Mouse (Mus musculus) limb, embryonic 14.5 days (tissue): Measurements from ENCODE around the gene Ankrd52. TPM values are rescaled to one million over a fixed set of nuclear protein-coding genes. Genes with fewer than 3 reads are reported as not detected.

Experiments used
- ATAC-seq: fragments of 200-750 bp; cut with Nextera tagmentation; 2 replicates; pipeline ENCODE4 v1.8.0; 2017; ENCODE audit warnings: low read depth, moderate number of reproducible peaks, moderate TSS enrichment; ENCODE audit not compliant: low FRiP score
- DNase-seq: peaks from one replicate; pipeline ENCODE4 v3.0.0-alpha.2; 2015; ENCODE audit warnings: low spot score
- H3K27ac ChIP-seq: fragments of 300-500 bp; sonication (generic); replicated peaks from 2 replicates; pipeline ENCODE4 v1.5.1; 2014; ENCODE audit warnings: low read depth, mild to moderate bottlenecking, low read length, moderate library complexity, mixed read lengths
- H3K27me3 ChIP-seq: fragments of 300-500 bp; sonication (generic); 2 replicates; pipeline ENCODE4 v1.6.1; 2014; ENCODE audit warnings: low read length, mixed read lengths; ENCODE audit not compliant: control insufficient read depth, insufficient read depth
- H3K36me3 ChIP-seq: fragments of 300-500 bp; sonication (generic); 2 replicates; pipeline ENCODE4 v1.6.1; 2014; ENCODE audit warnings: mild to moderate bottlenecking, low read length, moderate library complexity, mixed read lengths; ENCODE audit not compliant: control insufficient read depth, insufficient read depth
- H3K4me1 ChIP-seq: fragments of 300-500 bp; sonication (generic); 2 replicates; pipeline ENCODE4 v1.6.1; 2014; ENCODE audit warnings: antibody characterized with exemption, low read length, mixed read lengths; ENCODE audit not compliant: control insufficient read depth, insufficient read depth
- H3K4me2 ChIP-seq: fragments of 300-500 bp; sonication (generic); replicated peaks from 2 replicates; pipeline ENCODE4 v1.6.1; 2014; ENCODE audit warnings: low read depth, mild to moderate bottlenecking, low read length, moderate library complexity; ENCODE audit not compliant: severe bottlenecking
- H3K4me3 ChIP-seq: fragments of 300-500 bp; sonication (generic); replicated peaks from 2 replicates; pipeline ENCODE4 v1.5.1; 2014; ENCODE audit warnings: low read length
- H3K9ac ChIP-seq: fragments of 300-500 bp; sonication (generic); 2 replicates; pipeline ENCODE4 v1.6.1; 2014; ENCODE audit warnings: mild to moderate bottlenecking, low read depth, low read length, moderate library complexity; ENCODE audit not compliant: severe bottlenecking
- H3K9me3 ChIP-seq: fragments of 300-500 bp; sonication (generic); 2 replicates; pipeline ENCODE4 v1.6.1; 2016; ENCODE audit warnings: low read length; ENCODE audit not compliant: control insufficient read depth
- POLR2A ChIP-seq: fragments of 200-500 bp; IDR thresholded peaks from 2 replicates; pipeline ENCODE4 v1.8.0; 2012; ENCODE audit warnings: inconsistent platforms, mild to moderate bottlenecking, moderate library complexity, borderline replicate concordance; ENCODE audit not compliant: insufficient read depth, insufficient read length; ENCODE audit errors: extremely low read depth
- WGBS: fragments of 180-500 bp; shearing (Covaris S2); extraction: QIAGEN DNeasy Blood & Tissue Kit; methylation state at CpG from one replicate; pipeline ENCODE4 v1.1.7; 2014; 5-methylcytosine and 5-hydroxymethylcytosine counted together
- polyA plus RNA-seq, 2 experiments: library from polyadenylated mRNA; depleted of rRNA in 1 of 2; stranded (reverse) in 1 of 2; unstranded in 1 of 2; fragments of >200 nt; fragmentation: Nextera tagmentation in 1 of 2; extraction: Ambion mirVana in 1 of 2; gene quantifications; 2 replicates each; pipeline versions ENCODE4 v1.2.1 to v1.2.3; 2012 to 2014

Gene Ankrd52
- polyA plus RNA-seq, 2 experiments = 11.3 to 50.7 TPM

DNA sequence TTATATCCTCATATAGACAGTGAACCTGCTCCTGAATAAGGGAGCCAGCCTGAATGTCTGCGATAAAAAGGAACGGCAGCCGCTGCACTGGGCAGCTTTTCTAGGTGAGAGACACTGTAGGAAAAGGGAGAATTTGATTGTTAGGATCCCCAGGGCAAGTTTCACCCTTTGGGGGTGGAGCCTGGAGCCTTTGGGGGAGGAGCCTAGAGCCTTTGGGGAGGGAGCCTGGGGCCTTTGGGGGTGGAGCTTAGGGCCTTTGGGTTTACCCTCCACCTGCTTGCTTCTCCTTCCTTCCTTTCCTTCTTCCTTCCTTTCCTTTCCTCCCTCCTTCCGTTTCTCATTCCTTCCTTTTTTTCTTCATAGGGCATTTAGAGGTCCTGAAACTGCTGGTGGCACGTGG is 3.6 kb downstream of the Ankrd52 start:
- no peak overlapping the region for H3K27ac ChIP-seq
- H3K36me3 ChIP-seq = peaks cover 71% of the 10 kb centered on the region
- ATAC-seq = no peak

DNA sequence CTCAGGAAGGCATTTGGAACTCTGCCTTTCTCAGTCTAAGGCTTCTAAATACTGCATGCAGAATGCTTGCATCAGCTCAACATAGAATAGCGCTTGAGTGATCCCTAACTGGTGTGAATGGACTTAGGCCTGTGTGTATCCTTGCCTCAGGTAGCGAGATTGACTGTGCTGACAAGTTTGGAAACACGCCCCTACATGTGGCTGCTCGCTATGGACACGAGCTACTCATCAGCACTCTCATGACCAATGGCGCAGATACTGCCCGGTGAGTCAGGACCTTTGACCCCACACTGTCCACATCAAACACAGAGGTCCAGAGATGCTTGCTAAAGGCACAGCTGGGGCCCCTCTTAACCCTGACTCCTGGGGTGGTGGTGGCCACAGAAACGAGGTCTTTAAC is 5.6 kb downstream of the Ankrd52 start:
- 88% methylated on average over 8 of the region's 8 CpGs for WGBS
- peaks cover 8% of the 10 kb centered on the region; the same call in 1 of the 2 replicates for H3K4me1 ChIP-seq

More for the DNA sequence above, 3.6 kb downstream of the Ankrd52 start:
- H3K4me1 ChIP-seq = peaks cover 14% of the 10 kb centered on the region; the same call in 1 of the 2 replicates
- no peaks in the 10 kb centered on the region for H3K27me3 ChIP-seq
- no peak for DNase-seq
- no peak overlapping the region for H3K4me2 ChIP-seq
- H3K9ac ChIP-seq = no peak overlapping the region
- no peak for TF ChIP-seq POLR2A
- 87% methylated on average over 5 of the region's 5 CpGs for WGBS
- H3K4me3 ChIP-seq = no peak overlapping the region
- H3K9me3 ChIP-seq = no peaks in the 10 kb centered on the region

DNA sequence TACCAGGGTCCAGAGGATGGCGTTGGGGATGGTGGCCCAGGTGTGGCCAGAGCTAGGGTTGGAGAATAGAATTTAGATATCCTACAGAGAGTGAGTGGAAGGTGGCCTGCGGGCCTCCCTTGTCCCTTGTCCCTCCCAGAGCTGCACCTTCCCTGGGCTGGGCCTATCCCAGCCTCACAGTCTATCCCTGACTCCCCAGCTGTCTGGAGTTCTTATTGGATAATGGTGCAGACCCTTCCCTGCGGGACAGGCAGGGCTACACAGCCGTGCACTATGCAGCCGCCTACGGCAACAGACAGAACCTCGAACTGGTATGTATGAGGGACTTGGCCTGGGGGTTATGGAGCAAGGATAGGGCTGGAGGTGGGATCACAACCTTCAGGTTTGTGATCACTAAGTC is 9.0 kb downstream of the Ankrd52 start:
- peaks cover 96% of the 10 kb centered on the region for H3K36me3 ChIP-seq
- H3K4me2 ChIP-seq = no peak overlapping the region
- H3K27me3 ChIP-seq = no peaks in the 10 kb centered on the region
- no peak overlapping the region for H3K27ac ChIP-seq
- H3K9ac ChIP-seq = no peak overlapping the region
- no peaks in the 10 kb centered on the region for H3K4me1 ChIP-seq
- ATAC-seq (no peak), DNase-seq (no peak)
- H3K4me3 ChIP-seq = no peak overlapping the region
- no peak for TF ChIP-seq POLR2A
- 92% methylated on average over 7 of the region's 7 CpGs for WGBS
- no peaks in the 10 kb centered on the region for H3K9me3 ChIP-seq

More for the DNA sequence above, 5.6 kb downstream of the Ankrd52 start:
- no peak for TF ChIP-seq POLR2A
- peaks cover 91% of the 10 kb centered on the region for H3K36me3 ChIP-seq
- no peak overlapping the region for H3K4me2 ChIP-seq
- DNase-seq (no peak), ATAC-seq (no peak)
- no peak overlapping the region for H3K9ac ChIP-seq
- H3K9me3 ChIP-seq = no peaks in the 10 kb centered on the region
- H3K27ac ChIP-seq = no peak overlapping the region
- H3K27me3 ChIP-seq = no peaks in the 10 kb centered on the region
- no peak overlapping the region for H3K4me3 ChIP-seq

DNA sequence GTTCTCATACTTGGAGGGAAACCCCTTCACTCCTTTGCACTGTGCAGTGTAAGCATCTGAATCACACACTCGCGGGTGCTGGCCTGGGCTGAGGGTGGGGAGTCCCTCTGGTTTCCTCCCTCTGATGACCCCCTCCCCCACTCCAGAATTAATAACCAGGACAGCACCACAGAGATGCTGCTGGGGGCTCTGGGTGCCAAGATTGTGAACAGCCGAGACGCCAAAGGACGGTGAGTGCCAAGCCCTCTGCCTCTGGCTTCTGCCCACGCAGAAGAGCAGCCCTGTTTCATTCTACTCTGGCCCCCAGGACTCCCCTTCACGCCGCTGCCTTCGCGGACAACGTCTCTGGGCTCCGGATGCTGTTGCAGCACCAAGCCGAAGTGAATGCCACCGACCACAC is 12.0 kb downstream of the Ankrd52 start:
- H3K27ac ChIP-seq = no peak overlapping the region
- ATAC-seq (no peak), DNase-seq (no peak)
- no peak overlapping the region for H3K9ac ChIP-seq
- H3K4me1 ChIP-seq = no peaks in the 10 kb centered on the region
- peaks cover 98% of the 10 kb centered on the region for H3K36me3 ChIP-seq
- H3K4me3 ChIP-seq = no peak overlapping the region
- H3K4me2 ChIP-seq = no peak overlapping the region
- WGBS = 91% methylated on average over 14 of the region's 14 CpGs
- TF ChIP-seq POLR2A = no peak
- H3K9me3 ChIP-seq = no peaks in the 10 kb centered on the region
- H3K27me3 ChIP-seq = no peaks in the 10 kb centered on the region

DNA sequence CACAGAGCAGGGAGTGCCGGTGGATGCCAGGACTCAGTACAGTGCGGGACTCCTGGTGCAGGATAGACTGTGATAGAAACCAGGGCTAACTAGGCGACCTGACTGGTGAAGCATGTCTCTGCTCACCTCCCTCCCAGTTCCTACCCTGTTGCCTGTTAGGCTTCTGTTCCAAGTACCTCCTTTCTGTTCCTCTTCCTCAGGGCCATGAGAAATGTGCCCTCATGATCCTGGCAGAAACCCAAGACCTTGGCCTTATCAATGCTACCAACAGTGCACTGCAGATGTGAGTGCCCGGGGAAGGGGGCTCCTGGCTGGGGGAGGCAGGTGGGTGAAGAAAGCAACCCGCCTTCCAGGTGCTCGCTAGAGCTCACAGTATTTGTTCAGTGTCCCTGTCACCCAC is 12.7 kb downstream of the Ankrd52 start:
- Histone ChIP-seq H3K9me3 (no peaks in the 10 kb centered on the region), H3K27me3 (no peaks in the 10 kb centered on the region), H3K4me3 (no peak overlapping the region), H3K36me3 (peaks cover 99% of the 10 kb centered on the region), H3K27ac (no peak overlapping the region), H3K4me1 (no peaks in the 10 kb centered on the region), H3K9ac (no peak overlapping the region), H3K4me2 (no peak overlapping the region)
- DNase-seq (no peak), ATAC-seq (no peak)
- WGBS = 81% methylated on average over 6 of the region's 6 CpGs
- TF ChIP-seq POLR2A = no peak

DNA sequence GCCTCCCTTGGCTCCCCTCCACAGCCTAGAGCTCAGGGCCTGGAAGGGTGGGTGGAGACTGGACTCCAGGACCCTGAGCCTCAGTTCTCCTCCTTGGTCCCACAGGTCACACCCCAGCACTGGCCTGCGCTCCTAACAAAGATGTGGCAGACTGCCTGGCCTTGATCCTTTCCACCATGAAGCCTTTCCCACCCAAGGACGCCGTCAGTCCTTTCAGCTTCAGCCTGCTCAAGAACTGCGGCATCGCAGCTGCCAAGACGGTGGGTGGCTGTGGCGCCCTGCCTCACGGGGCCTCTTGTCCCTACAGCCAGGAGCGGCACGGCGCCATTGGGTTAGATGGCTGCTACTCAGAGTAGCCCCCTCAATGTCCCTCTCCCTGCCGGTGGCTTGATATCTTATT is 13.5 kb downstream of the Ankrd52 start:
- ATAC-seq (no peak), DNase-seq (no peak)
- H3K4me3 ChIP-seq = no peak overlapping the region
- H3K36me3 ChIP-seq = peaks cover 97% of the 10 kb centered on the region
- no peak overlapping the region for H3K27ac ChIP-seq
- WGBS = 94% methylated on average over 12 of the region's 12 CpGs
- no peaks in the 10 kb centered on the region for H3K9me3 ChIP-seq
- H3K4me1 ChIP-seq = no peaks in the 10 kb centered on the region
- no peak for TF ChIP-seq POLR2A
- H3K27me3 ChIP-seq = no peaks in the 10 kb centered on the region
- H3K4me2 ChIP-seq = no peak overlapping the region
- no peak overlapping the region for H3K9ac ChIP-seq
